ENCODE assay signal across 13 mouse cellular contexts in genomic region chr9:41071906-41072511, GRCm38 (mm10).
A peak's percentile ranks its signal among the peaks of the same experiment; 100 is the strongest.
DNase-seq lines count a peak whose midpoint lies in the region; ATAC-seq and TF ChIP-seq lines count a peak whose summit lies in the region.
"Had no signal": no experiment of that assay in that cellular context is flagged by ENCODE, and none has a peak within 500 bp of the region (broad histone marks: within the 10 kb centered on the region; RNA-seq: fewer than 3 reads in every experiment).

No protein-coding gene starts in this region.

- no peak for DNase-seq in layer of hippocampus, adult 2 months (ENCODE audit: low spot score in 2 of 2)
- DNase-seq in layer of hippocampus, postnatal 25 days (ENCODE audit: extremely low spot score in 1 of 2, low spot score in 1 of 2): no peak
- DNase-seq in CD4-positive helper T cell, adult 2 months (ENCODE audit: low read depth, low spot score): peak; percentile 22
- DNase-seq in fibroblast of lung, adult 2 months (ENCODE audit: low read depth): peak; percentile 16
- no peak for DNase-seq in ovary, postnatal 10 days (ENCODE audit: low spot score)
- DNase-seq in left cerebral cortex, postnatal 14 days (ENCODE audit: low spot score in 2 of 2): no peak
- DNase-seq: gastrocnemius, postnatal 14 days; kidney, postnatal 14 days had no signal

- no peak for TF ChIP-seq CTCF in layer of hippocampus, adult 2 months (conservative IDR thresholded peaks at IDR 0.05)

- intact Hi-C loops in left cerebral cortex, postnatal 14 days (cut with DNase I): no loop called here

- peak overlapping the region; percentile 14; the same call in 1 of the 2 replicates for H3K27ac ChIP-seq in layer of hippocampus, adult 2 months
- H3K27ac ChIP-seq: intestine, embryonic 15.5 days; limb, embryonic 15.5 days; midbrain, embryonic 13.5 days; stomach, embryonic 15.5 days had no signal

- peak; percentile 20 for ATAC-seq in megakaryocyte progenitor cell, adult 5-6 weeks (replicated peaks; ENCODE audit: poor library complexity)
- ATAC-seq: midbrain, embryonic 13.5 days had no signal

- no peak overlapping the region for H3K4me3 ChIP-seq in layer of hippocampus, adult 2 months
- H3K4me3 ChIP-seq: intestine, embryonic 15.5 days; limb, embryonic 15.5 days; midbrain, embryonic 13.5 days; stomach, embryonic 15.5 days had no signal

Comparison
In these comparisons a context has a peak if more than half of its experiments do, and no peak if none do; other contexts are left out.
1. DNase-seq: peak in CD4-positive helper T cell, adult 2 months (single experiment) and fibroblast of lung, adult 2 months (single experiment); none in layer of hippocampus, adult 2 months (0 of 2), layer of hippocampus, postnatal 25 days (0 of 2), ovary, postnatal 10 days (single experiment) and left cerebral cortex, postnatal 14 days (0 of 2).